Mouse (Mus musculus): Measurements from ENCODE around the gene Loxl1.

DNA sequence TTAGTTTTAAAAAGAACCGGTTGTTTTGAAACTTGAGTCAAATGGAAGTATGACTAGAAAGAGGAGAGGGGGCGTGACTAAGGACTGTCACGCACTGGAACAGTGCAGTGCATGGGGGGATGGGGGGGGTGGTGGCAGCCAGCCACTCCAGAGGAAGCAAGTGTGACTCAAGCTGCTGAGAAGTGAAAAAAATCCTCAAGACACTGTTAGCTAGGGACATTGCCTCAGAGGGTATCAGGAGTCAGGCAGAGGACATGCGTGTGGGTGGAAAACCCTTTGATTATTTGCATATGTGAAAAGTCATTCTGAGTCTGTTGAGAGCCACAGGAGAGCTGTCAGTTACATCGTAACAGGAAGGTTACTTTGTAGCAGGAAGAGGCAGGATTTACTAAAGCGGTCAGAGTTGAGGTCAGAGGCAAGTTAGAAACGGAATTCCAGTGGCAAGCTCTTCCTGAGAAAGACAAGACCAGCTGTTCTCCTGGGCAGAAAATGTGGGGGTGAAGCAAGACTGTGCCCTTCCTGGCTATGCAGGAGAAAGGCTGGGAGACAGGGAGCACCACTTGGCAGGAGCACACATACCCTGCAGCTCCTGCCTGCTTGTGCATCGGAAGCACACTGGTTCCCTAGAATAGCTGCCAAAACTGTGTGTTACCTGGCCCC is 37.7 kb downstream of the Loxl1 start:
- no peak for TF ChIP-seq CTCF (IDR thresholded peaks at IDR 0.05; ENCODE audit: insufficient read depth, low read depth, low read length)
- TF ChIP-seq POLR2A (IDR thresholded peaks at IDR 0.05; ENCODE audit: insufficient read depth, low read depth, low read length): no peak
